Mouse (Mus musculus) layer of hippocampus, postnatal 10 days (tissue): Measurements from ENCODE around the gene Syt14. TPM values are rescaled to one million over a fixed set of nuclear protein-coding genes. Genes with fewer than 3 reads are reported as not detected.
A peak's percentile ranks its signal among the peaks of the same experiment; 100 is the strongest.

ENCODE experiments used
- DNase-seq, 2 experiments: peaks; one replicate each; pipeline ENCODE4 v3.0.0; 2021; ENCODE audit warnings: low spot score in 2 of 2
- long read RNA-seq: library from polyadenylated mRNA; stranded (forward); transcript quantifications from one replicate; pipeline ENCODE4 v2.0.0, GENCODE M21; 2023
- total RNA-seq, 2 experiments: library from RNA; stranded (reverse); gene quantifications; 2 replicates each; pipeline ENCODE4 v1.2.3; 2021

The Syt14 gene
- 10 to 100 TPM; 21.9 to 24.2 TPM for total RNA-seq
- long read RNA-seq, partial matches to known transcripts = 0 of 3 reads
- long read RNA-seq, other reads (novel, unspliced or antisense) = 1 of 3 reads

DNA sequence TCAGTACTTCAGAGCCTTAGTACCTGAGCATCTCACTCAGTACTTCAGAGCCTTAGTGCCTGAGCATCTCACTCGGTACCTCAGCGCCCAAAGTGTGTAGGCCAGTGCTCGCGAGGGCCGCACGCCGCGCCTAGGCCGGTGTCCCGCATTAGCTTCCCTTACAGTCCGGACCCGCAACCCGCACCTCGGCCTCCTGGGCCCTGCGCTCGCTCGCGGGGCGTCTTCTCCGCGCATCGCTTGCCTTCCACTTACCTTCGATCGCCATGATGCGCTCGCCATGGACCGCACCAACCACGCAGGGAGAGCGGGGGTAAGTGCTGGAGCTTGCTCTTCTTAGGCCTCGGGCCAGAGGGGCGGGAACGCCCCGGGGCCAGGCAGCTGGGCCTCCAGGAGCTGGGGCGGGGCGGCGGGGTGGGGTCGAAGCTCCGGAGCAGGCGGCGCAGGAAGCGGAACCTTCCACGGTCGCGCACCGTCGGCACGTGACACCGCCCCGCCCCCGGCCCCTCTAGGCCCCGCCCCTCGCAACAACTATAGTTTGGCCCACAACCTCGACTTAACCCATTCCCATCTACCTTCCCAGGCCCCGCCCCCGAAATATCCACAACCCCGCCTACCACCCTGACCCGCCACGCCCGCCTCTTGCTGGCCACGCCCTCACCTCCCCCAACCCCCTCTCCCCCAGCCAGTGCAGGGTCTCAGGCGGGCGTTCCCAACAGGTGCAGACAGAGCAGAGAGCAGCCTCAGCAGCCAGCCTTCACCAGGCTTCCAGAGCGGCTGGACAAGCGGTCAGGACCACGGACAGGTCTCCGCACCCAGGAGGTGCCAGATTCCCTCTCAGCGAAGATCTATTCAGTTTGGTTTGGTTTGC is at the start of gene Syt14:
Gene Syt14 (minus strand): TSS at position 405 of the 868 bp plus-strand sequence.
- peak; percentile 49 to 70 for DNase-seq

DNA sequence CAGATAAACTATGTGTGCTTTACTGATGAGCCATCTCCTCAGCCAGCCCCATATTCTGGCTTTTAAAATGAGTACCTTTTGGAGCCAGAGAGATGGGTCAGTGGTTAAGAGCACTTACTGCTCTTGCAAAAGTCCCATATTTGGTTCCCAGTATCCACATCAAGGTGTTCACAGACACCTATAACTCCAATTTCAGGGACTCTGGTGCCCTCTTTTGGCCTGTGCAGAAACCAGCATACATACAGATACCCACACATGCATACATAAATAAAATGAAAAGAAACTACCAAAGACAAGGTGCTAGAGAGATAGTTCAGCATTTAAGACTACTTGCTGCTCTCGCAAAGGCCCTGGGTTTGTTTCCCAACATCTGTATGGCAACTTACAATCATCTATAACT is 48.4 kb upstream of the Syt14 start:
- no peak for DNase-seq

DNA sequence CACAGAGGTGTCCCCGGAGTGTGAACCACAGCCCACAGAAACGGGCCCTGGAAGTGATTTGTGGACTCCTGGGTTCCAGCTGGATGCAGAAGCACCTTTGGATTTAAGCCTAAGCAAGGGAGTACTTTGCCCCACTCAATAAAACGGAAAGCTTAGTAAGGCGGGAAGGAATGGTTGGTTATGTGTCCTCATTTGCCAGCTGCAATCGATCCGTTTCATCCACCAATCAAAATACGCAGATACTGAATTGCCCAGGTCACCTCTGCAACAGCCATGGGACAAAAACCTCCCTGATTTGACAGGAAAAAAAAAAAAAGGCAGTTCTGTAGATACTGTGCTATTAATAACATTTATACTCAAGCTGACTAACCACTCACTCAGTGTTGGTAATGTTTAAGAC is 47.5 kb upstream of the Syt14 start:
- DNase-seq = no peak

DNA sequence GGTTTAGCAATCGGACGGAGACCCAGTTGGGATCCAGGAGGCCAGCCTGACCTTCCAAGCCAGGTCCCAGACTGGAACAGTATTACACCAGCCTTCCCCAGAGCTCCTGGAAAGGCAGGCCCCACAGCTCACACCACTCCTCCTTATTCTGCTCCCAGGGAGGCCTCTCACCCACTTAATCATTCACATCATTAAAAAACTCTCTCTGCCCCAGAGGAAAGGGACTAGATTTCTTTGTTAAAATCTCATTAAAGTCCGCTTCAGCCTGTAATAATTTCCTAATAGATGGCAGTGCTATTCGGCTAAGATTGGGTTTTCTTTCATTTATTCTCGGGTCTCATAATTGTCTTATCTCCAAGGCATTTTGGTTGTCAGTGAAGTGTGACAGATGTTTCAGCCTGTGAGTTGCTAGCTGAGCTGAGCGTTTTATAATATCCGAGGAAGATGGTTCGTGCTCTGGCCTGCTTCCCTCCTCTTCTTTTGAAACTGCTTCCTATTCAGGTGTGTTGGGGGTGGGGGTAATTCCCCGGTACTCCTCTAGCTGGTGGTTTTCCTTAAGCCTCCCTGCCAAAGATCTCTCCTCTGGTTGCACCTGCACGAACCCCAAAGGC is 46.8 kb upstream of the Syt14 start:
- DNase-seq = no peak

DNA sequence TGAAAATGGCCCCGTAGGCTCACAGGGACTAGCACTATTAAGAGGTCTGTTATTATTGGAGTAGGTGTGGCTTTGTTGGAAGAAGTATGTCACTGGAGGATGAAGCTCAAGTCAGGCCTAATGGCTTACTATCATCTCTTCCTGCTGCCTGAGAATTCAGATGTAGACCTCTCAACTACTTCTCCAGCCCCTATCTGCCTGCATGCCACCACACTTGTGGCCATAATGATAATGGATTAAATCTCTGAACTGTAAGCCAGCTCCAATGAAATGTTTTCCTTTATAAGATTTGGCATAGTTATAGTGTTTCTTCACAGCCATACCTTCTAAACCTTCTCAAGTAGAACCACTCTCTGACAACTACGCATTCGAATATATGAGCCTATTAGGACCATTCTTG is 27.0 kb upstream of the Syt14 start:
- DNase-seq = no peak

DNA sequence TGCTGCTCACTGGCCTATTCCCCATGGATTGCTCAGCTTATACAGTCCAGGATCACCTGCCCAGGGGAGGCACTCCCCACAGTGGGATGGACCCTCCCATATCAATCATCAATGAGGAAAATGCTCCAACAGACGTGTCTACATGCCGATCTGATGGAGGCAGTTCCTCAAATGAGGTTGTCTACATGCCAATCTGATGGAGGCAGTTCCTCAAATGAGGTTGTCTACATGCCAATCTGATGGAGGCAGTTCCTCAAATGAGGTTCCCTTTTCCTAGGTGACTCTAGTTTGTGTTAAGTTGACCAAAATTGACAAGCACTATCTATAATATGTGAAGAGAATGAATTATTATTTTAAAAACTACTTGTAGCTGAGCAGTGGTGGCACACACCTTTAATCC is 24.6 kb upstream of the Syt14 start:
- DNase-seq = no peak

DNA sequence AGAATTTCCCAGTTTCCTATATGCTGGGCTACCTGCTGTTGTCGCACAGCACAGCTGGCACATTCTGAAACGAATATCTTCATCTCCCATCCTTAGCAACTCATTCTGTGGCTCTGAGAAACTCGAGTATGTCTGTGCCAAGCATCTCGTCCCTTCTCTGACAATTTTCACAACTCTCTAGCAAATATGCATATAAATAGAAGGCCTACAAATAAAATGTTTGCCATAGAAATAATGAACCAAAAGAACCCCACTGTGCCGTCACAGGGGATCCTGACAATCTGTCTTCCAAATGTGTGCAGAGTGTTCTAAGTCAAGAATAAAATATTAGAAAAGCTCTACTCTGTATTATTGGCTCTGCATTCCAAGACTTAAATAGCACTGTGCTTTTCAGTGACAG is 24.0 kb upstream of the Syt14 start:
- DNase-seq = no peak

DNA sequence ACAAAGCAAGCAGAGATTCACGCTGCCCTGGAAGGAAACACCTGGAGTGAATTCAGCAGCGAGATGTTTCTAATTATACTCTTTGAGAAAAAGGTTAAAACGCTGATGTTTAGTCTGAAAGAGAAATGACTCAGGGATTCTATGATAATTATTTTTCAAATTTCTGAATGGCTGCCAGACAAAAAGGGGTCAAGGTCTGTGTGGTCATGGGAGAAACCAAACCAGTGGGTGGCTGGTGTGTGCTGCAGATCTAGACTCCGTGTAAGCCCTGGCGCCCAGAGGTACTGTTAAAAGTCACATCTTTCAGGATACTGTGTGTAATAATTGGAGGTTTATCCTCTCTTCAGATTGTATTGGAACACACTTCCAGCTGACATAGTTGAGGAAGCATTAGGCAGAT is 18.8 kb upstream of the Syt14 start:
- DNase-seq = no peak

DNA sequence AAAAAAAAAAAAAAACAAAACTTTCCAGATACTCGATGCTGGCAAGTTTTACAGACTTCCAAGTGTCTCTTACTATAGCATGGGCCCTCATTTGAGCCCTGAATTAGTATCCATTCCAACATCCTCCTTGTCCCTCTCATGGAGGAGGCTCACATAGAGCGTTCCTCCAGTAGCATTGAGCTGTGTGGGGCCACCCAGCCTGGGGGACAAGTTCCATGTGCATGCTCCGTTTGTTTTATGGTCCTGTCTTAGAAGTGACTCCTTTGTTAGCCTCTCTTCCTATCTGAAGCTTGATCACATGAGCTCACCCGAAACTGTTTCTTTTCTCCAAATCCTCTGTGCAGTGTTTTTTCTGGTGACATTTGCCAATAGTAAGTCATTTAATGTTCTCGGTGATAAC is 17.5 kb upstream of the Syt14 start:
- no peak for DNase-seq

DNA sequence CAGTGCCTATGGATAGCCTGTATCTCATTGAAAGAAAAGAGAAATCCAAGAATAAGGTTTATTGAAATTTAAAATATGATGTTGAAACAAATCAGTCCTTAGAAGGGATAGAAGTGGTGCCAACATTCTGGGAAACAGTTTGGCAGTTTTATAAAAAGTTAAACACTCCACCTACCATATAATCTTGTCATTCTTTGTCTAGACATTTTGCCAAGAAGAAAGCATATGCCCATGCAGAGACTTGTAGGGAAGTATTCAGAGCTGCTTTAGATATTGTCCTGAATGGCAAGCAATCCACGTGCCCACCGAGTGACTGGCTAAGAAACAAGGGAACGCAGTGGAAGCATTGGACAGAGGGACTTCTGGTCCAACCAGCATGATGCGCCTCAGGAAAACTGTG is 12.0 kb upstream of the Syt14 start:
- DNase-seq = no peak

DNA sequence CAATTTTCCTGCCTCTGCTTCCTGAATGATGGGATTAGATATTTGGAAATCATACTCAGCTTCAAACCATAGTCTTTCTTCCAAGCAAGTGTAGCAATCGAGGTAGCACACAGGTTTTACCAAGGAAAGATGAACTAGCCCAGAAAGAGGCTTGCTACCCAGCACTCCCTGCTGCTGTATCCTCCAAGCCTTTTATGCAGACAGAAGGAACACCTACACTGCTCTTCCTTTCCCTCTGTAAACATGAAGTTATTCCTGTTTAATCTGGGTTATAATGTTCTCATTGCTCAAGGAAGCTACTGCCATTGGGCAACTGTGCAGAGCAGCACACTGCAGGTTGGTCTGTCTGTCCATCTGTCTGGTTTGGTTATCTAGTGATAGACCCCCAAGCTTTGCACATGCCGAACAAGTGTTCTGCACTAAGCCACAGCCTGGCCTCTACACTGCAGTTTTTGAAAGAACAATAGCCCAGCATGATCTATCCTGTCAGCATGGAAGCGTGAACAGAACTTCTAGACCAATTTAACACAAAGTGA is 7.3 kb upstream of the Syt14 start:
- DNase-seq = no peak

DNA sequence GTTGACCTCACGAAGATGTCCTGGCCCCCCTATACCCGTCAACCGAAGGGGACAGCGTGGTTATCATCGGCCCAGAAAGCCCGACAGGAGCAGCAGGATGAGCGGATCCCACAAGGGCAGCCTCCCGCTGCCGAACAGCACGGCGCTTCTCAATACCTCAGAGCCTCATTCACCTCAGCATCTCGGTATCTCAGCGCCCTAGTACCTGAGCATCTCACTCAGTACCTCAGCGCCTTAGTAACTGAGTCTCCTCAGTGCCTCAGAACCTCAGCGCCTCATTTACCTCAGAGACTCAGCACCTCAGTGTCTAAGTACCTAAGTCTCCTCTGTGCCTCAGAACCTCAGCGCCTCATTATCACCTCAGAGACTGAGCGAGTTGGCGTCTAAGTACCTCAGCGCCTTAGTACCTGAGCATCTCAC is 614 bp downstream of the Syt14 start:
- peak in 1 of 2 experiments; percentile 18 for DNase-seq

DNA sequence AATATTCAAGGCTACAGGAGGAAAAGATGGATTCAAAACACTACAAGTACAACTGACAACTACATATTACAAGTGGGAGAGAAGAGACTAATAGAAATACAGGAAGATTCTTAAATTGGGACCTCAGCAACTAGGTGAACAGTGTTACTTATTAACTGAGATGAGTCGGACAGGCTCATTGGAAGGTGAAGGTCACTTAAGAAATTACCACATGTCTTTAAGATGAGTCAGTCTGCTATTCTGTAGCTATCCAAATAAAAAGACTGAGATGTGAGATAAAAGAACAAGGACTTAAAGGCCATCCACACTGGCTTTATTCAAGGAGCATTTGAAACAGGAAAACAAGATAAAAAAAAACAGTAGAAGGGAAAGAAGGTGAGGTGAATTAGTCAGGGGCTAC is 11.3 kb downstream of the Syt14 start:
- DNase-seq = no peak

DNA sequence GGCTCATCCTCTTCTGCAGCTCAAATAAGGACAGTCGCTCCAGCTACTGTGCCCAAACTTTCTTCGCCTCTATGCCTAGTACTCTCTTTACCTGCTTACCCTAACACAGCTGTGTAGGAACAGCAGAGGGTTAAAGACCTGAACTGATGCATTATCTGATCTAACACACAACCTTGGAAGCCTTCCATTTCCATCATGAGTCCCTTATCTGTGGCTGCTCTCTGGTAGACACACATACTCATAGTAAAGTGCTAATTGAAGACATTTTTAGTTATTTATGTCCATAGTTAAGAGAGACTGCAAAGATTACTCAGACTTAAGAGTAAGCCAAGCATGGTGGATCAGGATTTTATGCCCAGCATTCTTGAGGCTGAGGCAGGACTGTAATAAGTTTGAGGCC is 23.2 kb downstream of the Syt14 start:
- no peak for DNase-seq

DNA sequence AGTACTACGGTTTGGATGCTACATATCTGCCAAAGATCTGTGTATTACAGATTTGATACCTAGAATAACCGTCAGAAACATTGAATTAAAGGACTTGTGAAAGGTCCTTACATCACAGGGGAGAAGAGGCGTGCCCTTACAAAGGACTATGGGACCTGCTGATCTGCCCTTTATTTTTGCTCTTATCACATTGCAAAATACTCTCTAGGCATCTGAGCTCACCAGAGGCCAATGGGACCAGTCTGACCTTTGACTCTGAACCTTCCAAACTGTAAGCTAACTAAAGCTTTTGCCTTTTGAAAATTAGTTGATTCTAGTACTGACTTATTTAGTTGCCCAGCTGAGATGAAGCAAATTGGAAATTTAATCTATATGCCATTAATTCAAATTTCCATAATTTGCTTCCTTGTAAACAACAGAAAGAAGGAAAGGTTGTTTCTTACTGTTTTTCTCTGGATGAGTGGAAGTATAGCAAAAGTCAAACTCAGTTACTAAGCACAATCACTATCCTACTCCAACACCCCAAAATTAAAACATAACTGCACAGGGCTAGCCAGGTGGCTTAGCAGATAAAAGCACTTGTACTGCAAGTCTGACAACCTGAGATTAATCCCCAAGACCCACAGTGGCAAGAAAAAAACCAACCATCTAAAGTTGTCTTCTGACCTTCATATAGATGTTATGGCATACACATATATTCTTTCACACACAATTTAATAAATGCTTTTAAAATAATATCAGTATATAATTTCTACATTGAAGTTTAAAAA is 24.4 kb downstream of the Syt14 start:
- no peak for DNase-seq

DNA sequence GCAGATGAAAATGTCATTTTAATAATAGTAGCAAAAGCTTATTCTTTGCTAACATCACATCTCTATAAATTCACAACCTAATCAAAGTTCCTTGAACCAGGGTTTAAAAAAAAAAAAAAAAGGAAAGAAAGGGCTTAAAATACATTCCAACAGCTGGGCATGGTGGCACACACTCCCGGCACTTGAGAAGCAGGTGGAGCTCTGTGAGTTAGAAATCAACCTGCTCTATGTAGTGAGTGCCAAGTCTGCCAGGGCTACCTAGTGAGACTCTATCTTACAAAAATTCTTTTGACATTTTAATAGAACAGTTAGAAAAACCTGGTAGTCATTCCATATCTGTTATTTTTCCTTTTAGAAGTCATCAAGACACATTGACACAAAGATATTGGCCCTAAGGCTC is 31.0 kb downstream of the Syt14 start:
- DNase-seq = no peak

DNA sequence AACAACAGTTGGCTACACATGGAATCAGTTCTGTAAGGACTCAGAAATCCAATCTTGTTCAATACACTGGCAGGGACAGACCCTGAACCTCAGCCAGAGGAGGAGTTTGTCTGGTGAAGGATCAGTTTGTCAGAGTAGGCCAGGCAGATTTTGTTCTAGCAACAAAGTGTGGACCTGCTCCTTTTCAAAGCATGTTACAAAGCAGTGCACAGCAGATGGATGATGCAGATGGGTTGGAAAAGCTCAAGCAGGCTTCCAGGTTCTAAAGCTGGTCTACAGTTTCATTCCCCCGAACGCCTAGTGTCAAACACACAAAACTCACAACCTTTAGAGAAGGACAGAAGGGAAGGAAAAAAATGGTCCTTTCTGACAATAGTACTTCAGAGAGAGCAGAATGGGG is 31.6 kb downstream of the Syt14 start:
- DNase-seq = peak; percentile 24 to 29

DNA sequence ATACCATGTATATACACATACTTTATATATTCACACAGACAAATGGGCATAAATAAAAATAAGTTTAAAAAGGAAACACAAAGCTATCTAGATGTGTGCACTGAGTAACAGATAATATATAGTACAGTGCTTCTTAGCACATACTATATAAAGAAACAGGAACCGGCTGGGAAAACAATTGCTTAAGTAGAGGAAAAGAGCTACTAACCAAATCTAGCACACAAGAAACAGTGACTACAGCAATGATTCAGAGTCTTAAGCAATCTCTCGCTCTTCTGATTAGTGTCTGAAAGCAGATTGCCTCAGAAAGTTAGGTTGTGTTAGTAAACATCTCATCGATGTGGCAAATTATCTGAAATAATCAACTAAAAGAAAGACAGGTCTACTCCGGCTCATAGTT is 33.3 kb downstream of the Syt14 start:
- no peak for DNase-seq

DNA sequence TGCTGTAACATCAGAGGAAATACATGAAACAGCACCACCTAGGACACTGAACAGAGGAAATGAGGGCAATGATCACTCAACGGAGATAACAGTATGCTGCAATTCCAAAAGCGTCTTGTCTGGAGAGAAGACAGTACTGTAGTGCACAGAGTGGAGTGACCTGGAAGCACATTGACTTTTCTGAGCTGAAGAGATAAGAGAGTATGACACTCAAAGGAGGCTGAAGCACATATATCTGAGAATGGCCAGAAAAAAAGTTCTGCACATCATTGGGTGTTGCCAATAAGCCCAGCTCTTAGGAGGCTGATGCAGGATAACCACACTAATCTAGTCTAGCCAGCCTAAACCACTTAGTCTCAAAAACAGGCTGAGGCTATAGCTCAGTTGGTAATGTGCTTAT is 34.0 kb downstream of the Syt14 start:
- DNase-seq = no peak

DNA sequence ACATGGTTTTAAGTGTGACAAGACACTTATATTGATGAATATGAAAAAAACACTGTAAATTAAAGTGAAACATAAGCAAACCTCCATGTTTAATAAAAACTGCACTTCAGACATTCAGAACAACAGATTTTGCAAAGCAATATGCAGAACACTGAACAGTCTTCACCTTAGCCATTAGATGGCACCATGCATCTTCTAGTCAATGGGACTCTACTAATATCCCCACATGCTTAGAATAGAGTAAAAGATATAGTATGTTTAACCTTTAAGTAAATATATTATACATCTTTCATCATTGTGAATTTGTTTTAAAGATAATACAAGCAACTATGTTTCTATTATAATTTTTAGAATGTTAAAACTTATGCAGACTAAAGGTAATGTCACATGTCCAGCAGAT is 34.7 kb downstream of the Syt14 start:
- DNase-seq = no peak

DNA sequence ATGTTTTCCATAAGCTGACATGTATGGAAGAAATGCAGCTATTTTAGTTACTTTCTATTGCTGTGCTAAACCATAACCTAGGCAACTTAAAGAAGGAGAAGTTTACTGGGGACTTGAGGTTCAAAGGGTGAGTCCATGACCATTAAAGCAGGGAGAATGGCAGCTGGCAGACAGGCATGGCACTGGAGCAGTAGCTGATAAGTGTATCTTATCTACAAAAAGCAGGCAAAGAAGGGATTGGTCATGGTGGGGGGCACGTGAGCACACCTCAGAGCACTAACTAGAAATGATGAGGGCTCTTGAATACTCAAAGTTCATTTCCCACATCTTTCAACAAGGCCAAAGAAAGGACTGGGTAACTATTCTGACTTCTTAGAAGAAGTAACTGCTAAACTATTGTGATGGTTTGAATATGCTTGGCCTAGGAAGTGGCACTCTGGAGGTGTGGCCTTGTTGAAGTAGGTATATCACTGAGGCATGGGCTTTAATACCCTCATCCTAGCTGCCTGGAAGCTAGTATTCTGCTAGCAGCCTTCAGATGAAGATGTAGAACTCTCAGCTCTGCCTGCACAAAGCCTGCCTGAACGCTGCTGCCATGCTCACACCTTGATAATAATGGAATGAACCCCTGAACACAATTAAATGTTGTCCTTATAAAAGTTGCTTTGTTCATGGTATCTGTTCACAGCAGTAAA is 41.2 kb downstream of the Syt14 start:
- no peak for DNase-seq
